In the genomic region with DNA sequence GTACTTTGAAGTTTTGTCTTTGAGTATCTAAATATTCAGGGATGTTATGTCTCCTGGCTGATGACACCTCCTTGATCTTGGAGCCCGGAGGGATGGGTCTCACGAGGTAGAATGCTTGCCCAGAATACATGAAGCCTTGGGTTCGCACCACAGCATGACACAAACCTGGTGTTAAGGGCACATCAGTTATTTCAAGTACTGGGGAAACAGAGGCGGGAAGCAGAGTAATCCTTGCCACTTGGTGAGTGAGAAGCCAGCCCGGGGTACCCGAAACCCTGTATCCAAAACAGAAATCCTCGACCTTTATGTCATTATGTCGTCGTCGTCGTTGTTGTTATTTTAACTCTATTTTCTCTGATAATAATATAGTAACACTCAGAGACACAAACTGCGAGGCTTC, we compare ENCODE assay signal across 8 mouse cellular contexts. TPM values are rescaled to one million over a fixed set of nuclear protein-coding genes. Genes with fewer than 3 reads are reported as not detected.
DNase-seq lines count a peak whose midpoint lies in the region; ATAC-seq and TF ChIP-seq lines count a peak whose summit lies in the region.

No protein-coding gene starts in this region.

- peak overlapping the region; percentile 72 for H3K4me3 ChIP-seq in heart, embryonic 10.5 days
- H3K4me3 ChIP-seq in G1E (ENCODE audit: low read depth, low read length), result peak overlapping the region; percentile 86; the same call in 1 of the 2 replicates
- peak overlapping the region; percentile 89 for H3K4me3 ChIP-seq in heart, embryonic 16.5 days (ENCODE audit: low read length)
- H3K4me3 ChIP-seq in midbrain, embryonic 10.5 days, result peak overlapping the region; percentile 80

- 24% methylated on average over 12 of the region's 12 CpGs for WGBS in heart, embryonic 10.5 days
- 26% methylated on average over 12 of the region's 12 CpGs for WGBS in heart, embryonic 16.5 days
- WGBS in midbrain, embryonic 10.5 days, result 32% methylated on average over 12 of the region's 12 CpGs

- no peaks in the 10 kb centered on the region for H3K27me3 ChIP-seq in heart, embryonic 10.5 days (ENCODE audit: insufficient read depth, poor library complexity, severe bottlenecking)
- H3K27me3 ChIP-seq in G1E (ENCODE audit: insufficient read depth, low read length), result no peaks in the 10 kb centered on the region
- no peaks in the 10 kb centered on the region for H3K27me3 ChIP-seq in heart, embryonic 16.5 days (ENCODE audit: control insufficient read depth, insufficient read depth, low read length)
- no peaks in the 10 kb centered on the region for H3K27me3 ChIP-seq in midbrain, embryonic 10.5 days (ENCODE audit: low read depth, poor library complexity, severe bottlenecking)

- peaks cover 13% of the 10 kb centered on the region for H3K36me3 ChIP-seq in heart, embryonic 10.5 days
- H3K36me3 ChIP-seq in G1E (replicated peaks), result peaks cover 21% of the 10 kb centered on the region
- H3K36me3 ChIP-seq in heart, embryonic 16.5 days (ENCODE audit: control insufficient read depth, insufficient read depth), result peaks cover 9% of the 10 kb centered on the region
- peaks cover 16% of the 10 kb centered on the region for H3K36me3 ChIP-seq in midbrain, embryonic 10.5 days

- H3K9ac ChIP-seq in heart, embryonic 16.5 days (ENCODE audit: low read length), result peak overlapping the region; percentile 62; the same call in 1 of the 2 replicates

- ATAC-seq in G1E (ENCODE audit: extremely low read depth, insufficient number of reproducible peaks, low FRiP score, poor library complexity, severe bottlenecking), result no peak
- ATAC-seq in heart, embryonic 16.5 days (replicated peaks; ENCODE audit: extremely low read depth, insufficient read depth, low FRiP score), result no peak

- H3K9me3 ChIP-seq in heart, embryonic 10.5 days, result no peaks in the 10 kb centered on the region
- no peaks in the 10 kb centered on the region for H3K9me3 ChIP-seq in G1E (replicated peaks)
- no peaks in the 10 kb centered on the region for H3K9me3 ChIP-seq in heart, embryonic 16.5 days (replicated peaks; ENCODE audit: control insufficient read depth, low read length)
- H3K9me3 ChIP-seq in midbrain, embryonic 10.5 days (replicated peaks), result no peaks in the 10 kb centered on the region

- no peak for TF ChIP-seq CTCF in G1E (IDR thresholded peaks at IDR 0.05; ENCODE audit: low read depth, low read length)

- peak overlapping the region; percentile 74 for H3K4me2 ChIP-seq in heart, embryonic 16.5 days (ENCODE audit: low read depth, low read length)

- H3K27ac ChIP-seq in heart, embryonic 10.5 days, result no peak overlapping the region
- H3K27ac ChIP-seq in heart, embryonic 16.5 days (ENCODE audit: low read length), result no peak overlapping the region
- peak overlapping the region; percentile 94; the same call in 1 of the 2 replicates for H3K27ac ChIP-seq in midbrain, embryonic 10.5 days (replicated peaks)

- no peak for DNase-seq in heart, embryonic 10.5 days (ENCODE audit: low spot score)
- DNase-seq in heart, adult 8-10 months (ENCODE audit: low spot score), result no peak
- DNase-seq in G1E (ENCODE audit: low spot score), result no peak
- no peak for DNase-seq in midbrain, embryonic 10.5 days (ENCODE audit: low spot score)
- no peak for DNase-seq in layer of hippocampus, adult 9-11 months
- no peak for DNase-seq in adrenal gland, postnatal 25 days
- DNase-seq in c-Kit-positive CD71-positive TER-119-positive erythroid progenitor cells, embryonic 14.5 days (ENCODE audit: low spot score), result no peak

- peaks cover 20% of the 10 kb centered on the region for H3K4me1 ChIP-seq in heart, embryonic 10.5 days
- peaks cover 34% of the 10 kb centered on the region for H3K4me1 ChIP-seq in G1E (ENCODE audit: insufficient read depth, low read depth, low read length)
- peaks cover 13% of the 10 kb centered on the region for H3K4me1 ChIP-seq in heart, embryonic 16.5 days (ENCODE audit: control insufficient read depth, insufficient read depth, low read length)
- H3K4me1 ChIP-seq in midbrain, embryonic 10.5 days, result peaks cover 21% of the 10 kb centered on the region

RNA-seq across cellular contexts. Expression of a gene that starts 1.2 kb away (rescaled TPM):
- polyA plus RNA-seq in heart, embryonic 10.5 days (2016; fragmentation: Nextera tagmentation; extraction: Ambion mirVana), result 6.6 and 6.8 TPM in 2 replicates
- total RNA-seq in heart, adult 8-10 months (2022), result 1 to 10 TPM; 5.8 to 6.7 (median 6.5) TPM
- 16.6 and 22.4 TPM in 2 replicates for total RNA-seq in G1E (2014; fragmentation: Nextera tagmentation)
- 15.7 and 16.3 TPM in 2 replicates for total RNA-seq in G1E (2017)
- polyA plus RNA-seq in G1E (2012), result 14.7 and 15.7 TPM in 2 replicates
- polyA plus RNA-seq in heart, embryonic 16.5 days (2015; fragmentation: Nextera tagmentation; extraction: Ambion mirVana), result 4.9 TPM in 2 replicates
- 8.0 and 10.9 TPM in 2 replicates for polyA plus RNA-seq in midbrain, embryonic 10.5 days (2016; fragmentation: Nextera tagmentation; extraction: Ambion mirVana)
- 23.9 and 24.9 TPM in 2 replicates for total RNA-seq in adrenal gland, postnatal 25 days (2021)

RNA-seq across cellular contexts. Expression of a gene that starts 8.9 kb away (rescaled TPM):
- not detected in 2 replicates for polyA plus RNA-seq in heart, embryonic 10.5 days (2016; fragmentation: Nextera tagmentation; extraction: Ambion mirVana)
- not detected for total RNA-seq in heart, adult 8-10 months (2022)
- total RNA-seq in G1E (2014; fragmentation: Nextera tagmentation) (not detected in 2 replicates), G1E (2017) (not detected in 2 replicates)
- 0.12 TPM in 1 of 2 replicates, not detected in the other for polyA plus RNA-seq in G1E (2012)
- polyA plus RNA-seq in heart, embryonic 16.5 days (2015; fragmentation: Nextera tagmentation; extraction: Ambion mirVana), result not detected in 2 replicates
- polyA plus RNA-seq in midbrain, embryonic 10.5 days (2016; fragmentation: Nextera tagmentation; extraction: Ambion mirVana), result 0.17 TPM in 1 of 2 replicates, not detected in the other
- not detected in 2 replicates for total RNA-seq in adrenal gland, postnatal 25 days (2021)
